In the genomic region with DNA sequence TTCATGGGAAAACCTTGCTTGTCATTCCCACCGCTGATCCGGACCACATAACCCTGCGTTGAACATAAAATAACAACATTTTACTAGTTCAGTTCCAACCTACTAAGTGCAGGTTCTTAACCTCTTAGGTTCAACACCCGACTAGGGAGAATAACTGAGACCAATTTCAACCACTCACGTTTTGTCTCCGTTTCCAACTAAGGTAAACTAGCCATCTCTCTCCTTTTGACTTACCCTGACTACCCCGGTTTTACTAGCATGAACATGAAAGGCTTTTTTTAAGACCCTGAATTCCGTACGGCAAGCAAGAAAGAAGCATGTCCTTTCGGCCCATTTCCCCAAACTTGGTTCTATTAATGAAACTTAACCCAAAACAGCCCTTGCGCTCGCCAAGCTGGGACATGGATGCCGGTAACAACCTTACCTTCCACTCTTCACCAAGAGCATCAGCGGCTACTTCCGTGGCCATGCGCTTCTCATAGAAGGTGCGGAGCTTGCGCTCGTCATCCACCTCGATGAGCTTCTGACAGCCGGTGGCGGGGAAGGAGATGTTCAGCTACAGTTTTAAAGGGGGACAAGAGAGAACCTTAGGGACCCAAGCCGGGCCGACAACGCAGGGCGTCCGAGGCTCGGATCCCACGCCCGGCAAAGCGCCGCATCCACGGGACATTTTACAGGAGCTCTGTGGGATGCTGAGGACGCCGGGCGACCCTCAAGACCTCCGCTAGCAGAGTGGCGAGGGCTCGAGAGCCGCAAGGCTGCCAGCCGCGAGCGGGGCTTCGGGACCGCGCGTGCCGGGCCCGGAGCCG, we compare ENCODE assay signal across 8 mouse cellular contexts. TPM values are rescaled to one million over a fixed set of nuclear protein-coding genes. Genes with fewer than 3 reads are reported as not detected.
DNase-seq lines count a peak whose midpoint lies in the region; ATAC-seq and TF ChIP-seq lines count a peak whose summit lies in the region.

No protein-coding gene starts in this region.

- H3K4me1 ChIP-seq in heart, adult 2 months (ENCODE audit: control insufficient read depth, insufficient read depth, low read length), result peaks cover 2% of the 10 kb centered on the region
- H3K4me1 ChIP-seq in heart, postnatal 0 days (ENCODE audit: control insufficient read depth, insufficient read depth), result 0 out of 2 replicates have a peak, but pooled peaks cover 14% of the 10 kb centered on the region

- no peaks in the 10 kb centered on the region for H3K27me3 ChIP-seq in heart, adult 2 months (ENCODE audit: control insufficient read depth, insufficient read depth, low read length)
- H3K27me3 ChIP-seq in heart, postnatal 0 days (ENCODE audit: control insufficient read depth, insufficient read depth, low read length), result no peaks in the 10 kb centered on the region

- peak overlapping the region; percentile 95 for H3K9ac ChIP-seq in heart, adult 2 months (ENCODE audit: low read depth, low read length)
- H3K9ac ChIP-seq in heart, postnatal 0 days (replicated peaks; ENCODE audit: low read depth, low read length), result peak overlapping the region; percentile 99

- TF ChIP-seq POLR2A in heart, adult 2 months (IDR thresholded peaks at IDR 0.05; ENCODE audit: insufficient read depth, low read depth, low read length), result 0 out of 2 replicates have a peak, but pooled peaks have one; percentile 6

- peak overlapping the region; percentile 97 for H3K27ac ChIP-seq in heart, adult 2 months
- peak overlapping the region; percentile 98 for H3K27ac ChIP-seq in heart, postnatal 0 days (ENCODE audit: low read depth)

- H3K79me2 ChIP-seq in heart, adult 2 months (replicated peaks; ENCODE audit: control insufficient read depth, insufficient read depth, low read length), result no peaks in the 10 kb centered on the region

- H3K36me3 ChIP-seq in heart, adult 2 months (ENCODE audit: control insufficient read depth, insufficient read depth, low read length), result peaks cover 21% of the 10 kb centered on the region
- peaks cover 30% of the 10 kb centered on the region for H3K36me3 ChIP-seq in heart, postnatal 0 days (replicated peaks; ENCODE audit: control insufficient read depth, insufficient read depth, low read length)

- peak overlapping the region; percentile 89 for H3K4me2 ChIP-seq in heart, postnatal 0 days (ENCODE audit: low read depth, low read length)

- DNase-seq in heart, adult 2 months, result no peak
- DNase-seq in heart, postnatal 4 days, result no peak
- DNase-seq in right cerebral cortex, postnatal 4 days, result peak; percentile 48
- DNase-seq in right cerebral cortex, postnatal 36 days (ENCODE audit: low spot score in 2 of 2), result no peak
- DNase-seq in heart, postnatal 0 days (ENCODE audit: low spot score), result no peak
- DNase-seq in lung, postnatal 14 days, result peak; percentile 25
- no peak for DNase-seq in c-Kit-positive CD71-positive TER-119-positive erythroid progenitor cells, embryonic 14.5 days (ENCODE audit: low spot score)

- peak overlapping the region; percentile 83 for H3K4me3 ChIP-seq in heart, adult 2 months
- peak overlapping the region; percentile 95 for H3K4me3 ChIP-seq in heart, postnatal 0 days (ENCODE audit: low read depth, low read length)

- intact Hi-C loops in heart, adult 2 months (cut with DNase I), result loop anchor here (1.0 to 10.0 kb wide), 3 partner anchors 18 to 242 kb away; partner anchors contain the start of genes Acer2 and Haus6

- TF ChIP-seq CTCF in heart, adult 2 months (IDR thresholded peaks at IDR 0.05), result no peak
- TF ChIP-seq CTCF in heart, postnatal 0 days (IDR thresholded peaks at IDR 0.05; ENCODE audit: low read depth), result no peak

- ATAC-seq in heart, postnatal 0 days (ENCODE audit: insufficient read depth, low read depth), result peak; percentile 4; the same call in 1 of the 2 replicates
- ATAC-seq in erythroid progenitor cell, adult 5-6 weeks (replicated peaks; ENCODE audit: low FRiP score, poor library complexity, severe bottlenecking), result no peak

- WGBS in heart, adult 2 months, result under 1% methylated on average over 50 of the region's 50 CpGs
- WGBS in heart, postnatal 0 days, result 2% methylated on average over 48 of the region's 50 CpGs

- H3K9me3 ChIP-seq in heart, postnatal 0 days (replicated peaks; ENCODE audit: control insufficient read depth, low read length), result no peaks in the 10 kb centered on the region

- TF ChIP-seq EP300 in heart, adult 2 months (IDR thresholded peaks at IDR 0.05; ENCODE audit: insufficient read depth, low read depth, low read length), result no peak
- no peak for TF ChIP-seq EP300 in heart, postnatal 0 days (IDR thresholded peaks at IDR 0.05; ENCODE audit: low read depth)

RNA-seq across cellular contexts. Expression of gene Rps6, which starts 0.7 kb away (rescaled TPM):
- 100 to 1,000 TPM; 491 to 601 TPM for total RNA-seq in heart, adult 2 months (2021)
- 325 and 404 TPM in 2 replicates for polyA plus RNA-seq in heart, adult 2 months (2012; rRNA removed)
- total RNA-seq in heart, postnatal 4 days (2021), result 100 to 1,000 TPM; 718 to 724 TPM
- 1,057 and 1,230 TPM in 2 replicates for total RNA-seq in heart, postnatal 0 days (2014; rRNA removed; ENCODE audit: low replicate concordance)
- polyA plus RNA-seq in heart, postnatal 0 days (2015; fragmentation: Nextera tagmentation; extraction: Ambion mirVana), result 324 and 335 TPM in 2 replicates
- total RNA-seq in erythroid progenitor cell, adult 5-6 weeks (2015; ENCODE audit: low replicate concordance), result 1,192 and 1,255 TPM in 2 replicates
- total RNA-seq in erythroid progenitor cell, adult 5-6 weeks (2017; ENCODE audit: low replicate concordance), result 229 and 382 TPM in 2 replicates

RNA-seq across cellular contexts. Expression of gene Acer2, which starts 17.7 kb away (rescaled TPM):
- 10 to 100 TPM; 16.4 to 17.9 TPM for total RNA-seq in heart, adult 2 months (2021)
- polyA plus RNA-seq in heart, adult 2 months (2012; rRNA removed), result 25.6 and 32.7 TPM in 2 replicates
- total RNA-seq in heart, postnatal 4 days (2021), result 10 to 100 TPM; 18.2 to 19.0 TPM
- total RNA-seq in heart, postnatal 0 days (2014; rRNA removed; ENCODE audit: low replicate concordance), result 42.9 and 71.1 TPM in 2 replicates
- polyA plus RNA-seq in heart, postnatal 0 days (2015; fragmentation: Nextera tagmentation; extraction: Ambion mirVana), result 21.3 and 23.4 TPM in 2 replicates
- 1.4 TPM in 1 of 2 replicates, not detected in the other for total RNA-seq in erythroid progenitor cell, adult 5-6 weeks (2015; ENCODE audit: low replicate concordance)
- total RNA-seq in erythroid progenitor cell, adult 5-6 weeks (2017; ENCODE audit: low replicate concordance), result 0.68 TPM in 1 of 2 replicates, not detected in the other

Comparison
In these comparisons a context has a peak if more than half of its experiments do, and no peak if none do; other contexts are left out.
1. DNase-seq: peak in right cerebral cortex, postnatal 4 days (single experiment) and lung, postnatal 14 days (single experiment); none in heart, adult 2 months (0 of 2), heart, postnatal 4 days (single experiment), right cerebral cortex, postnatal 36 days (0 of 2), heart, postnatal 0 days (single experiment) and c-Kit-positive CD71-positive TER-119-positive erythroid progenitor cells, embryonic 14.5 days (single experiment).
2. RNA of gene Acer2, which starts 17.7 kb away (total RNA-seq): 42.9 to 71.1 TPM in heart, postnatal 0 days, 18.2 to 19.0 TPM in heart, postnatal 4 days and 16.4 to 17.9 TPM in heart, adult 2 months; 0.68 to 1.4 TPM in erythroid progenitor cell, adult 5-6 weeks; every median in the first group is over 4 times any median in the second.